Mouse (Mus musculus): ENCODE results near the gene Fhit. TPM values are rescaled to one million over a fixed set of nuclear protein-coding genes. Genes with fewer than 3 reads are reported as not detected.

Fhit gene
- total RNA-seq, 4 experiments from 2014 or later: 0.63 to 1.8 (median 0.99) TPM

GRCm38 (mm10) chr14:10166641-10167429 is 995.0 kb downstream of the Fhit start:
- no peak for DNase-seq (ENCODE audit: low spot score in 2 of 2)

GRCm38 (mm10) chr14:10149872-10150271 is 1012.0 kb downstream of the Fhit start:
- DNase-seq (ENCODE audit: low spot score in 2 of 2): no peak

- no peak for DNase-seq (ENCODE audit: low spot score in 2 of 2)
These were observed 1022.5 kb downstream of the Fhit start for GRCm38 (mm10) chr14:10139311-10139710.

GRCm38 (mm10) chr14:10133873-10134272 is 1028.0 kb downstream of the Fhit start:
- no peak for DNase-seq (ENCODE audit: low spot score in 2 of 2)

- no peak for DNase-seq (ENCODE audit: low spot score in 2 of 2)
These were observed 1032.2 kb downstream of the Fhit start for GRCm38 (mm10) chr14:10129675-10130074.

GRCm38 (mm10) chr14:10129088-10129487 is 1032.7 kb downstream of the Fhit start:
- no peak for DNase-seq (ENCODE audit: low spot score in 2 of 2)

- no peak for DNase-seq (ENCODE audit: low spot score in 2 of 2)
These were observed 1035.3 kb downstream of the Fhit start for GRCm38 (mm10) chr14:10126536-10126935.

GRCm38 (mm10) chr14:10122176-10122575 is 1039.7 kb downstream of the Fhit start:
- no peak for DNase-seq (ENCODE audit: low spot score in 2 of 2)

GRCm38 (mm10) chr14:10096236-10096635 is 1065.6 kb downstream of the Fhit start:
- no peak for DNase-seq (ENCODE audit: low spot score in 2 of 2)

GRCm38 (mm10) chr14:10079062-10079461 is 1082.8 kb downstream of the Fhit start:
- no peak for DNase-seq (ENCODE audit: low spot score in 2 of 2)

- DNase-seq (ENCODE audit: low spot score in 2 of 2): no peak
These were observed 1111.9 kb downstream of the Fhit start for GRCm38 (mm10) chr14:10049947-10050346.

- DNase-seq (ENCODE audit: low spot score in 2 of 2): no peak
These were observed 1114.6 kb downstream of the Fhit start for GRCm38 (mm10) chr14:10047123-10047783.

GRCm38 (mm10) chr14:10046336-10047122 is 1115.3 kb downstream of the Fhit start:
- no peak for DNase-seq (ENCODE audit: low spot score in 2 of 2)

GRCm38 (mm10) chr14:10038021-10038420 is 1123.8 kb downstream of the Fhit start:
- DNase-seq (ENCODE audit: low spot score in 2 of 2): no peak

GRCm38 (mm10) chr14:10036685-10037215 is 1125.1 kb downstream of the Fhit start:
- DNase-seq (ENCODE audit: low spot score in 2 of 2): no peak

- no peak for DNase-seq (ENCODE audit: low spot score in 2 of 2)
These were observed 1126.2 kb downstream of the Fhit start for GRCm38 (mm10) chr14:10035682-10036081.

- DNase-seq (ENCODE audit: low spot score in 2 of 2): no peak
These were observed 1126.6 kb downstream of the Fhit start for GRCm38 (mm10) chr14:10035270-10035669.

- no peak for DNase-seq (ENCODE audit: low spot score in 2 of 2)
These were observed 1138.5 kb downstream of the Fhit start for GRCm38 (mm10) chr14:10023382-10023781.

- no peak for DNase-seq (ENCODE audit: low spot score in 2 of 2)
These were observed 1139.5 kb downstream of the Fhit start for GRCm38 (mm10) chr14:10022304-10022703.

- no peak for DNase-seq (ENCODE audit: low spot score in 2 of 2)
These were observed 1141.3 kb downstream of the Fhit start for GRCm38 (mm10) chr14:10020400-10021140.

GRCm38 (mm10) chr14:10013817-10014266 is 1148.0 kb downstream of the Fhit start:
- DNase-seq (ENCODE audit: low spot score in 2 of 2): no peak
